Mouse (Mus musculus): ENCODE data around the gene Renbp. TPM values are rescaled to one million over a fixed set of nuclear protein-coding genes. Genes with fewer than 3 reads are reported as not detected.

Gene Renbp
- polyA plus RNA-seq, 1 experiment from 2014 or later, result 24.7 TPM

DNA sequence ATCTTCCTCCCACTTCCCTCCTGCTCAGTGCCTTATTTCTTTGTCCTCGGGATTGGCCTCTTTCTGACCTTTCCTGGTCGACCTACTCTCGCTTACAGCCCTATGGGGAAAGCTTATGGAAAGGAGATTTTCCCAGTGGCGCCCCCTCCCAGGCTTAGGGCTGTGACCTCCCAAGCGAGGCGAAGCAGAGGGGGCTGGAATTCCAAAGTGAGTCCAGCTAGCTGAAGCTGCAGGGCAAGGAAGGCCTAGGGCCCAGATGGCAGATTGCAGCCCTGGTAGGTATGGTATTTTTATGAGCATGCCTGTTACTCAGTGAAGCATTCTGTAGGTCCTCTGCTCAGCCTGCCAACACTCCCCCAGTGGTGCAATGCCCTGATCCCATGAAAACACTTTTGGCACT, 49.2 kb downstream of the Renbp start:
- no peaks in the 10 kb centered on the region for H3K36me3 ChIP-seq
- no peak overlapping the region for H3K9ac ChIP-seq
- H3K4me2 ChIP-seq (replicated peaks), result peak overlapping the region; percentile 63
- no peaks in the 10 kb centered on the region for H3K9me3 ChIP-seq
- peaks cover 14% of the 10 kb centered on the region for H3K27me3 ChIP-seq
- 16% methylated on average over 6 of the region's 6 CpGs for WGBS
- no peaks in the 10 kb centered on the region for H3K4me1 ChIP-seq
- no peak overlapping the region for H3K4me3 ChIP-seq
- H3K27ac ChIP-seq, result no peak overlapping the region
- ATAC-seq (ENCODE audit: insufficient number of reproducible peaks, insufficient read depth, low FRiP score, low TSS enrichment), result no peak

DNA sequence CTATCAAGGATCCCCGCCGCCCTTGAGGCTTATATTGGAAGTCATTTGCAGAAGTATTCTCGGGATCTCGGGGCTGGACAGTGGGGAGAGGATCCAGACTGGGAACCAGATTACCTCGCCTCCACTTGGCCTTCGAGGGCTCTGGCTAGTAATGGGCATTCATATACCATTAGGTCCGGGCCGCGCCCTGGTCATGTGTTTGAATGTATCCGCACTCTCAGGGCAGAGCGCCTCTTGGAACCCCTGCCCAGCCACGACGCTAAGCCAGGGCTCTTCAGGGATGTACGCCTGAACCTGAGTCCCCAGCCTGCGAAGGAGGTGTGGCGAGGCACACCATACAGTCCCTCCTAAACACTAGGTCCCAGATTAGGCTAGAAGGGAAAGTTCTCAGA, 49.6 kb downstream of the Renbp start:
- H3K27me3 ChIP-seq, result peaks cover 14% of the 10 kb centered on the region
- peak overlapping the region; percentile 38 for H3K4me3 ChIP-seq
- no peaks in the 10 kb centered on the region for H3K36me3 ChIP-seq
- WGBS, result 20% methylated on average over 16 of the region's 16 CpGs
- H3K27ac ChIP-seq, result no peak overlapping the region
- H3K9me3 ChIP-seq, result no peaks in the 10 kb centered on the region
- H3K4me1 ChIP-seq, result no peaks in the 10 kb centered on the region
- no peak overlapping the region for H3K9ac ChIP-seq
- ATAC-seq (ENCODE audit: insufficient number of reproducible peaks, insufficient read depth, low FRiP score, low TSS enrichment), result no peak
- H3K4me2 ChIP-seq (replicated peaks), result peak overlapping the region; percentile 63

DNA sequence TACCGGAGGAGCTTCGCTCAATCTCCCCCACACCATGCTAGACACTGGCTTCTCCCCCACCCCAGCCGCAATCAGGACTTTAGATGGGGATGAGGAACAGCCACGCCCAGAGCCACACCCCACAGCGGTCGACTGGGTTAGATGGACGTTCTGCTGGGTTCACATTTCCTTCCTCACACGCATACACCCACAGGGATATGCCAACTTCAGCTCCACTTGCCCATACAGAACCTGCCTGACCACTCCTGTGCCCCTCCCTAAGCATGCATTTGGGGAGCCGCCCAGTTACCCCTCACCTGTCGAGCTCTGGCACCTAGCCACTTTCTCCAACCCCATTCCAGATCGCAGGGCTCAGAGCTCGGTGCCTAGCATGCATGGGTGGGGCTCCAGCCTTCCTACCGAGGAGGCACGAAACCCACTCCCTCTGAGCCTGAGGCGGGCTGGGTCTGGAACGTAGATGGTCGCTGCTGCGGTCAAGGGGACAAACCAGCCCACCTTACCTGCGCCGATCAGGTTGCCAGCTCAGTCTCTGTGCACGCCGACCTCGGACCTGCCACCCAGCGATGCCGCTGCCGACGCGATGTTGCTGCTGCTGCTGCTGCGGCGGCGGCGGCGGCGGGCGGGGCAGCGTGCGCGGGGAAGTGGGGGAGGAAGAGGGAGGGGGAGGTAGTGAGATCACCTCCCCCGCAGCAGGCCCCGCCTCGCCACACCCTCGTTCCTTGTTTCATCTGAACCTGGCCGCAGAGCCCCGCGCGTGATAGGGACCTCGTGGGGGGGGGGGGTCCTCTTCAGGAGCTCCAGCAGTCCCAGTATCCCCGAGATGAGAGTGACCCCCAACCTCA, 50.2 kb downstream of the Renbp start:
- Histone ChIP-seq H3K4me1 (no peaks in the 10 kb centered on the region), H3K9ac (no peak overlapping the region), H3K36me3 (no peaks in the 10 kb centered on the region), H3K27me3 (peaks cover 14% of the 10 kb centered on the region), H3K4me2 (replicated peaks) (peak overlapping the region; percentile 63), H3K9me3 (no peaks in the 10 kb centered on the region), H3K4me3 (peak overlapping the region; percentile 38), H3K27ac (no peak overlapping the region)
- peak; percentile 35; the same call in 1 of the 2 replicates for ATAC-seq (ENCODE audit: insufficient number of reproducible peaks, insufficient read depth, low FRiP score, low TSS enrichment)
- 20% methylated on average over 41 of the region's 48 CpGs for WGBS

DNA sequence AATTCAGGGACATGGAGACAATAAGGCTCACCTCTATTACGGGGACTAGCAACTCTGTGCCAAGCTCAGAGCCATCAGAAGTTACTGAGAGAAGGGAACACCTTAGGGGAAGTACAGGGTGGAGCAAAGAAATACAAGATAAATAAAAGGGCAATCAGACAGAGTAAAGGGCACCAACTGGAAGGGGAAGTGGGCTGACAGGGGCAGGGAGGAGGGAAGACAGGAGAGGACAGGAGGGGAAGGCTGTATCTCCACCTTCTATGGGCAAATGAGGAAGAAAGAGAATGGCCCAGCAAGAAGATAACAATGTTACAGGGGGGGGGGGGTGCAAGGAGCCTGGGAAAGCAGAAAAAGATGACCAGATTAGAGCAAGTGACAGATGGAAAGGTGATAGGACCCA, 53.6 kb downstream of the Renbp start:
- Histone ChIP-seq H3K4me1 (no peaks in the 10 kb centered on the region), H3K9me3 (no peaks in the 10 kb centered on the region), H3K4me3 (no peak overlapping the region), H3K27me3 (peaks cover 14% of the 10 kb centered on the region), H3K36me3 (no peaks in the 10 kb centered on the region), H3K9ac (no peak overlapping the region), H3K4me2 (replicated peaks) (no peak overlapping the region), H3K27ac (no peak overlapping the region)
- no peak for ATAC-seq (ENCODE audit: insufficient number of reproducible peaks, insufficient read depth, low FRiP score, low TSS enrichment)
- 48% methylated on average over 1 of the region's 1 CpGs for WGBS

DNA sequence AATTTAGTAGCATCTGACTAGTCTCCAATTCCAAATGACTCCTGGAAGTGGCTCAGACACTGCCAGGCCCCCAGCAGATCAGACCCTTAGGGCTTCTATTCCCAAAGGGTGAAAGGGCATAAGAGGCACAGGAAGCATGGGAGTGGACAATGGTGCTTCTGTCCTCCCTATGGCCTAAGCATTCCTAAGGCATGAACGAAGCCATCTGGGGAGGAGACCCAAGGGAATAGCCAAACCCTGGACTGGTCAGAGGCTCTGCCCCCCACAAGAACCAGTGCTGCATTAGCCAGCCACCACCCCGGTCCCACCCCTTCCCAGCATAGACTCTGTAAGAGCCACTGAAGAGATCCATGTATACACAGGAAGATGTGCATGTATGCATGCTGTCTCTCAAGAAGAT, 54.8 kb downstream of the Renbp start:
- no peak overlapping the region for H3K9ac ChIP-seq
- H3K4me3 ChIP-seq, result no peak overlapping the region
- 23% methylated on average over 2 of the region's 2 CpGs for WGBS
- H3K4me1 ChIP-seq, result no peaks in the 10 kb centered on the region
- H3K9me3 ChIP-seq, result no peaks in the 10 kb centered on the region
- ATAC-seq (ENCODE audit: insufficient number of reproducible peaks, insufficient read depth, low FRiP score, low TSS enrichment), result no peak
- H3K27me3 ChIP-seq, result peaks cover 12% of the 10 kb centered on the region
- H3K36me3 ChIP-seq, result no peaks in the 10 kb centered on the region
- H3K4me2 ChIP-seq (replicated peaks), result no peak overlapping the region
- no peak overlapping the region for H3K27ac ChIP-seq

Other genes starting within 250 kb of the Renbp start
- gene Bcap31, start 214.7 kb downstream of the Renbp start, polyA plus RNA-seq (2016; fragmentation: Nextera tagmentation; extraction: Ambion mirVana), result 164 and 171 TPM in 2 replicates
- 14.9 and 15.1 TPM in 2 replicates for gene Abcd1, start 214.3 kb downstream of the Renbp start, polyA plus RNA-seq (2016; fragmentation: Nextera tagmentation; extraction: Ambion mirVana)
- 0.24 and 0.29 TPM in 2 replicates for gene Plxnb3, start 173.8 kb downstream of the Renbp start, polyA plus RNA-seq (2016; fragmentation: Nextera tagmentation; extraction: Ambion mirVana)
- 5.6 and 9.6 TPM in 2 replicates for gene Srpk3, start 156.4 kb downstream of the Renbp start, polyA plus RNA-seq (2016; fragmentation: Nextera tagmentation; extraction: Ambion mirVana)
- 161 and 172 TPM in 2 replicates for gene Idh3g, start 144.0 kb downstream of the Renbp start, polyA plus RNA-seq (2016; fragmentation: Nextera tagmentation; extraction: Ambion mirVana)
- gene Ssr4, start 143.8 kb downstream of the Renbp start, polyA plus RNA-seq (2016; fragmentation: Nextera tagmentation; extraction: Ambion mirVana), result 140 and 143 TPM in 2 replicates
- gene Pdzd4, start 105.9 kb downstream of the Renbp start, polyA plus RNA-seq (2016; fragmentation: Nextera tagmentation; extraction: Ambion mirVana), result 1.7 and 2.1 TPM in 2 replicates
- 0.10 and 0.14 TPM in 2 replicates for gene Avpr2, start 38.7 kb downstream of the Renbp start, polyA plus RNA-seq (2016; fragmentation: Nextera tagmentation; extraction: Ambion mirVana)
- gene L1cam, start 34.7 kb downstream of the Renbp start, polyA plus RNA-seq (2016; fragmentation: Nextera tagmentation; extraction: Ambion mirVana), result 5.9 and 7.2 TPM in 2 replicates
- 2.7 and 3.0 TPM in 2 replicates for gene Arhgap4, start 9.0 kb downstream of the Renbp start, polyA plus RNA-seq (2016; fragmentation: Nextera tagmentation; extraction: Ambion mirVana)
- 136 and 147 TPM in 2 replicates for gene Naa10, start 8.9 kb downstream of the Renbp start, polyA plus RNA-seq (2016; fragmentation: Nextera tagmentation; extraction: Ambion mirVana)
- 71.0 and 71.3 TPM in 2 replicates for gene Hcfc1, start 35.5 kb upstream of the Renbp start, polyA plus RNA-seq (2016; fragmentation: Nextera tagmentation; extraction: Ambion mirVana)
- 61.1 and 64.6 TPM in 2 replicates for gene Irak1, start 93.1 kb upstream of the Renbp start, polyA plus RNA-seq (2016; fragmentation: Nextera tagmentation; extraction: Ambion mirVana)
- not detected in 2 replicates for gene Opn1mw, start 196.6 kb upstream of the Renbp start, polyA plus RNA-seq (2016; fragmentation: Nextera tagmentation; extraction: Ambion mirVana)
- 14.8 and 15.6 TPM in 2 replicates for gene Mecp2, start 204.5 kb upstream of the Renbp start, polyA plus RNA-seq (2016; fragmentation: Nextera tagmentation; extraction: Ambion mirVana)
- not detected in 2 replicates for gene Tex28, start 237.0 kb upstream of the Renbp start, polyA plus RNA-seq (2016; fragmentation: Nextera tagmentation; extraction: Ambion mirVana)
- 0.08 TPM in 1 of 2 replicates, not detected in the other for gene Tktl1, start 246.4 kb upstream of the Renbp start, polyA plus RNA-seq (2016; fragmentation: Nextera tagmentation; extraction: Ambion mirVana)